Mouse (Mus musculus) myocyte (in vitro differentiated cells): ENCODE data around the gene Plekha4. TPM values are rescaled to one million over a fixed set of nuclear protein-coding genes. Genes with fewer than 3 reads are reported as not detected.

Source experiments
- H3K27me3 ChIP-seq: one replicate; pipeline ENCODE4 v1.6.1; 2011; ENCODE audit not compliant: control insufficient read depth, insufficient read depth, insufficient read length
- H3K36me3 ChIP-seq: one replicate; pipeline ENCODE4 v1.6.1; 2011; ENCODE audit not compliant: control insufficient read depth, insufficient read depth
- H3K4me2 ChIP-seq: one replicate; pipeline ENCODE4 v1.6.1; 2011; ENCODE audit warnings: low read depth, control low read depth
- H3K4me3 ChIP-seq: one replicate; pipeline ENCODE4 v1.5.1; 2011; ENCODE audit warnings: mild to moderate bottlenecking, control low read depth, moderate library complexity
- H3K79me2 ChIP-seq: one replicate; pipeline ENCODE4 v1.6.1; 2011; ENCODE audit not compliant: control insufficient read depth, insufficient read depth
- H3ac ChIP-seq: one replicate; pipeline ENCODE4 v1.6.1; 2011; ENCODE audit not compliant: control insufficient read depth, insufficient read length
- CEBPB ChIP-seq: IDR thresholded peaks from 2 replicates; pipeline ENCODE4 v1.6.1; 2011; ENCODE audit warnings: mild to moderate bottlenecking, moderate library complexity; ENCODE audit not compliant: poor library complexity, insufficient read depth, severe bottlenecking
- E2F4 ChIP-seq: IDR thresholded peaks from one replicate; pipeline ENCODE4 v1.6.1; 2011; ENCODE audit warnings: mild to moderate bottlenecking, control low read depth, moderate library complexity; ENCODE audit not compliant: insufficient read depth
- MAX ChIP-seq: IDR thresholded peaks from one replicate; pipeline ENCODE4 v1.6.1; 2011; ENCODE audit warnings: low read depth, mild to moderate bottlenecking, control low read depth
- MYOD1 ChIP-seq, 3 experiments: IDR thresholded peaks; one replicate each; pipeline ENCODE4 v1.6.1; 2011; ENCODE audit warnings: control low read depth in 2 of 3, low read depth in 2 of 3, mild to moderate bottlenecking in 2 of 3, moderate library complexity in 1 of 3; ENCODE audit not compliant: insufficient read length in 2 of 3, control insufficient read depth in 1 of 3
- MYOG ChIP-seq, 3 experiments: IDR thresholded peaks; one replicate each; pipeline ENCODE4 v1.6.1; 2011; ENCODE audit warnings: control low read depth in 2 of 3, low read depth in 2 of 3, mild to moderate bottlenecking in 2 of 3; ENCODE audit not compliant: insufficient read length in 2 of 3, control insufficient read depth in 1 of 3, insufficient read depth in 1 of 3
- POLR2A ChIP-seq: IDR thresholded peaks from one replicate; pipeline ENCODE4 v1.6.1; 2011; ENCODE audit warnings: low read depth, mild to moderate bottlenecking, control low read depth, moderate library complexity; ENCODE audit not compliant: insufficient read length
- POLR2AphosphoS2 ChIP-seq: IDR thresholded peaks from one replicate; pipeline ENCODE4 v1.6.1; 2011; ENCODE audit warnings: low read depth, control low read depth; ENCODE audit not compliant: insufficient read length
- REST ChIP-seq: IDR thresholded peaks from one replicate; pipeline ENCODE4 v1.6.1; 2011; ENCODE audit warnings: mild to moderate bottlenecking, control low read depth, moderate library complexity; ENCODE audit not compliant: insufficient read depth, insufficient read length
- SRF ChIP-seq: IDR thresholded peaks from one replicate; pipeline ENCODE4 v1.6.1; 2011; ENCODE audit warnings: low read depth; ENCODE audit not compliant: control insufficient read depth, insufficient read length
- TCF12 ChIP-seq: IDR thresholded peaks from one replicate; pipeline ENCODE4 v1.6.1; 2011; ENCODE audit warnings: mild to moderate bottlenecking, control low read depth; ENCODE audit not compliant: poor library complexity, insufficient read depth, severe bottlenecking
- TCF3 ChIP-seq: IDR thresholded peaks from one replicate; pipeline ENCODE4 v1.6.1; 2011; ENCODE audit warnings: low read depth, control low read depth; ENCODE audit not compliant: insufficient read length
- USF1 ChIP-seq: IDR thresholded peaks from one replicate; pipeline ENCODE4 v1.6.1; 2011; ENCODE audit warnings: low read depth, mild to moderate bottlenecking, control low read depth, moderate library complexity
- polyA plus RNA-seq: library from polyadenylated mRNA; unstranded; fragments of >200 nt; fragmentation: generic; extraction: Trizol; gene quantifications from one replicate; pipeline ENCODE4 v1.2.1, GENCODE M21; 2012; ENCODE audit warnings: missing spikeins

Plekha4 gene
- polyA plus RNA-seq, 1 experiment, result 2.6 TPM

- H3K36me3 ChIP-seq, result no peaks in the 10 kb centered on the region
- no peak overlapping the region for H3ac ChIP-seq
- no peaks in the 10 kb centered on the region for H3K79me2 ChIP-seq
- H3K4me3 ChIP-seq, result no peak overlapping the region
- H3K27me3 ChIP-seq, result no peaks in the 10 kb centered on the region
- no peak for TF ChIP-seq MAX
- no peak for TF ChIP-seq E2F4
- TF ChIP-seq MYOD1 (IDR thresholded peaks at IDR 0.05; ENCODE audit: control insufficient read depth in 1 of 3, insufficient read length in 2 of 3, low read depth in 2 of 3), result no peak
- no peak for TF ChIP-seq POLR2AphosphoS2
- TF ChIP-seq POLR2A, result no peak
- no peak for TF ChIP-seq CEBPB
- no peak for TF ChIP-seq USF1
- no peak for TF ChIP-seq SRF
- no peak for TF ChIP-seq REST
- no peak for TF ChIP-seq MYOG (IDR thresholded peaks at IDR 0.05; ENCODE audit: control insufficient read depth in 1 of 3, insufficient read depth in 1 of 3, insufficient read length in 2 of 3, low read depth in 2 of 3)
- TF ChIP-seq TCF12, result no peak
- TF ChIP-seq TCF3, result no peak
- no peak overlapping the region for H3K4me2 ChIP-seq
Observed at GRCm38 (mm10) chr7:45560241-45560640, 34.1 kb downstream of the Plekha4 start.

DNA sequence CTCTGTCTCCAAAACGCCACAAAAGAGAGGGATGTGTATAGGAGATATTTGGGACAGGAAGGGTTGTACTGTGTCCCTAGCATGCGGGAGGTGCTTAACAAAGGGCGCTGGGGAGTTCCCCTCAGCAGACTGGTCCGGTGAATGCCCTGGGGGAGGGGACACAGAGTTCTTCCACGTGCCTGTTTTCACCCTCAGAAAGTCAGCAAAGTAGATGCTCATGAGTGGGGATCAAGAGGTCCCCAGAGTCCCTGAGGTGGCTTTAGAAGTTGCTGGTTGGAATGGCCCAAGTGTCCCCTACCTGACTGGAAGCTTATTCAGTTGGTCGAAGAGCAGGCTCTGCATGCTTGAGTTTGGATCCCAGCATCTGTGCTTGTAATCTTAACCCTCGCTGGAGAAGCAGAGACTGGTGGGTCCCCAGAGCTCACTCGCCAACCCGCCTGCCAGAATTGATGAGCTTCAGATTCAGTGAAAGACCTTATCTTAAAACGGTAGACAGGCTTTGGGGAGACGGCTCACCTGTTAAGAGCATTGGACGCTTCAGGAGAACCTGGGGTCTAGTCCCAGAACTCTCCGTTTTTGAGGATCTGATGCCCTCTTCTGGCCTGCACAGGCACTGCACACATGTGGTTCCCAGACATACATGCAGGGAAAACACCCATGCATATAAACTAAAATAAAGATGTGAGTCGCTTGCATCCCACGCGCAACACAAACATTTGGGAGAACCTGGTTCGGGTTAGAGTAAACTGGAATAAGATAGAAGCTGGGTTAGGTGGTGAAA lies 34.9 kb downstream of the Plekha4 start:
- Histone ChIP-seq H3K27me3 (no peaks in the 10 kb centered on the region), H3K4me2 (peak overlapping the region; percentile 80), H3K4me3 (no peak overlapping the region), H3K36me3 (no peaks in the 10 kb centered on the region), H3K79me2 (no peaks in the 10 kb centered on the region), H3ac (no peak overlapping the region)
- TF ChIP-seq CEBPB (no peak), MYOD1 (IDR thresholded peaks at IDR 0.05; ENCODE audit: control insufficient read depth in 1 of 3, insufficient read length in 2 of 3, low read depth in 2 of 3) (no peak), POLR2AphosphoS2 (no peak), SRF (no peak), TCF12 (no peak), REST (no peak), USF1 (no peak), MAX (no peak), MYOG (IDR thresholded peaks at IDR 0.05; ENCODE audit: control insufficient read depth in 1 of 3, insufficient read depth in 1 of 3, insufficient read length in 2 of 3, low read depth in 2 of 3) (no peak), POLR2A (no peak), TCF3 (no peak), E2F4 (no peak)

- Histone ChIP-seq H3K27me3 (no peaks in the 10 kb centered on the region), H3ac (no peak overlapping the region), H3K79me2 (no peaks in the 10 kb centered on the region), H3K4me2 (peak overlapping the region; percentile 80), H3K4me3 (no peak overlapping the region), H3K36me3 (no peaks in the 10 kb centered on the region)
- peak; percentile 67 for TF ChIP-seq USF1
- TF ChIP-seq MAX, result no peak
- no peak for TF ChIP-seq E2F4
Observed at GRCm38 (mm10) chr7:45561624-45562520, 35.7 kb downstream of the Plekha4 start.

- H3K27me3 ChIP-seq, result no peaks in the 10 kb centered on the region
- H3K4me2 ChIP-seq, result no peak overlapping the region
- no peak overlapping the region for H3ac ChIP-seq
- TF ChIP-seq MYOG (IDR thresholded peaks at IDR 0.05; ENCODE audit: control insufficient read depth in 1 of 3, insufficient read depth in 1 of 3, insufficient read length in 2 of 3, low read depth in 2 of 3) (no peak), CEBPB (no peak), USF1 (no peak), TCF3 (no peak), TCF12 (no peak), MAX (no peak), POLR2A (no peak), SRF (no peak), POLR2AphosphoS2 (no peak), REST (no peak), MYOD1 (IDR thresholded peaks at IDR 0.05; ENCODE audit: control insufficient read depth in 1 of 3, insufficient read length in 2 of 3, low read depth in 2 of 3) (no peak), E2F4 (no peak)
- H3K36me3 ChIP-seq, result no peaks in the 10 kb centered on the region
- no peaks in the 10 kb centered on the region for H3K79me2 ChIP-seq
- H3K4me3 ChIP-seq, result no peak overlapping the region
Observed at GRCm38 (mm10) chr7:45564811-45565210, 38.7 kb downstream of the Plekha4 start.

- TF ChIP-seq MYOD1 (IDR thresholded peaks at IDR 0.05; ENCODE audit: control insufficient read depth in 1 of 3, insufficient read length in 2 of 3, low read depth in 2 of 3) (no peak), POLR2A (no peak), SRF (no peak), REST (no peak), POLR2AphosphoS2 (no peak), USF1 (no peak), TCF12 (no peak), MAX (no peak), MYOG (IDR thresholded peaks at IDR 0.05; ENCODE audit: control insufficient read depth in 1 of 3, insufficient read depth in 1 of 3, insufficient read length in 2 of 3, low read depth in 2 of 3) (no peak), E2F4 (no peak), TCF3 (no peak), CEBPB (no peak)
- Histone ChIP-seq H3K4me2 (no peak overlapping the region), H3K36me3 (no peaks in the 10 kb centered on the region), H3K4me3 (no peak overlapping the region), H3ac (no peak overlapping the region), H3K27me3 (no peaks in the 10 kb centered on the region), H3K79me2 (no peaks in the 10 kb centered on the region)
Observed at GRCm38 (mm10) chr7:45565446-45565845, 39.3 kb downstream of the Plekha4 start.
